Mouse (Mus musculus): ENCODE measurements at regions not wholly inside any gene's neighbourhood (a gene's known extent, or its start where the extent isn't known, plus 50 kb on each side); places are given as distances from the start of the nearest gene placed in this dataset.

DNA sequence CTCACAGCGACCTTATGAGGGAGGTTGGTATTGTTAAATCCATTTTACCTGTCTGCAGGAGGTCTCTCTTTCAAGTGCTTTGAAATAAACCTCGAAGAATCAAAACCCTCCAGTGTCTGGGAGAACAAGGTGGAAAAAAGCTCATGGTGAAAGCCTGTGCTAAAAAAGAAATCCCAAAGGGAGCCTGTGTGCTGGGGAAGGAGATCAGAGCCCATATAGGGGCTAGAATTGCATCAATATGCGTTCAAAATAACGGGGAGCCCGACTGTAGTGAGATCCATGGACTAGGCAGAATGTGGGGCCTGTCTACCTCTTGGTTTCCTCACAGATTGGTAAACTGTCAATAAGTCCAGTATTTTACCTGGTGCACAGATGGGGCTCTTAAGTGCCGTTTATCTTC, 113.6 kb upstream of the Ube2e3 start:
- Histone ChIP-seq H3K27ac (ENCODE audit: insufficient read depth, low read depth, low read length) (no peak overlapping the region), H3K36me3 (ENCODE audit: control insufficient read depth, insufficient read depth, low read length) (no peaks in the 10 kb centered on the region), H3K27me3 (ENCODE audit: control insufficient read depth, insufficient read depth, low read length) (no peaks in the 10 kb centered on the region), H3K4me1 (ENCODE audit: control insufficient read depth, insufficient read depth, insufficient read length, low read length) (no peaks in the 10 kb centered on the region), H3K4me3 (ENCODE audit: low read depth, low read length) (no peak overlapping the region)
- TF ChIP-seq POLR2A (IDR thresholded peaks at IDR 0.05; ENCODE audit: low read depth, low read length) (no peak), CTCF (IDR thresholded peaks at IDR 0.05; ENCODE audit: extremely low read depth, insufficient read length, insufficient replicate concordance, low read depth, low read length) (no peak)
- WGBS, result 78% methylated on average over 6 of the region's 6 CpGs

- Histone ChIP-seq H3K36me3 (ENCODE audit: control insufficient read depth, insufficient read depth, low read length) (no peaks in the 10 kb centered on the region), H3K4me3 (ENCODE audit: low read depth, low read length) (no peak overlapping the region), H3K4me1 (ENCODE audit: control insufficient read depth, insufficient read depth, insufficient read length, low read length) (no peaks in the 10 kb centered on the region), H3K27me3 (ENCODE audit: control insufficient read depth, insufficient read depth, low read length) (no peaks in the 10 kb centered on the region), H3K27ac (ENCODE audit: insufficient read depth, low read depth, low read length) (no peak overlapping the region)
- TF ChIP-seq CTCF (IDR thresholded peaks at IDR 0.05; ENCODE audit: extremely low read depth, insufficient read length, insufficient replicate concordance, low read depth, low read length) (no peak), POLR2A (IDR thresholded peaks at IDR 0.05; ENCODE audit: low read depth, low read length) (no peak)
- 78% methylated on average over 4 of the region's 4 CpGs for WGBS
Observed at GRCm38 (mm10) chr2:78753918-78754317, 114.0 kb upstream of the Ube2e3 start.

- no peak for TF ChIP-seq CTCF (IDR thresholded peaks at IDR 0.05; ENCODE audit: extremely low read depth, insufficient read length, insufficient replicate concordance, low read depth, low read length)
- TF ChIP-seq POLR2A (IDR thresholded peaks at IDR 0.05; ENCODE audit: low read depth, low read length), result no peak
- Histone ChIP-seq H3K36me3 (ENCODE audit: control insufficient read depth, insufficient read depth, low read length) (no peaks in the 10 kb centered on the region), H3K27ac (ENCODE audit: insufficient read depth, low read depth, low read length) (no peak overlapping the region), H3K27me3 (ENCODE audit: control insufficient read depth, insufficient read depth, low read length) (no peaks in the 10 kb centered on the region), H3K4me1 (ENCODE audit: control insufficient read depth, insufficient read depth, insufficient read length, low read length) (no peaks in the 10 kb centered on the region), H3K4me3 (ENCODE audit: low read depth, low read length) (no peak overlapping the region)
- WGBS, result 75% methylated on average over 6 of the region's 6 CpGs
Observed at GRCm38 (mm10) chr2:78730161-78730560, 137.8 kb upstream of the Ube2e3 start.

DNA sequence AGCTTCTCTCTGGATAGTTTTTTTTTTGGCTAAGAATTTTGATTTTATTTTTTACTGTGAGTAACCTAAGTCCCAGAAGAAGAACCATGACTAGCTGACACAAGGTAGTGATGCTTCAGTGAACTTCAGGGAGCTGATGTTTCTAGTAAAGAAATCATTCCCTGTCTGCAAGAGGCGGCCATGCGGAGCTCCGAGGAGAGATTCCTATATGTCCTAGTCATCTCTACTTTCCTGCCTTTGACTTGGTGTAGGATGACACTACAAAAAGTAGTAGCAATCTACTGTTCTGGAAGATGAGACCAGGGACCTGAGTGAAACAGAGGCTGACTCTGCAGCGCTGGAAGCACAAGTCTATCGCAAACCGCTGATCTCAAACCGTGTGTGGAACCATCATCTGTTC, 141.9 kb upstream of the Ube2e3 start:
- Histone ChIP-seq H3K4me3 (ENCODE audit: low read depth, low read length) (no peak overlapping the region), H3K4me1 (ENCODE audit: control insufficient read depth, insufficient read depth, insufficient read length, low read length) (no peaks in the 10 kb centered on the region), H3K36me3 (ENCODE audit: control insufficient read depth, insufficient read depth, low read length) (no peaks in the 10 kb centered on the region), H3K27ac (ENCODE audit: insufficient read depth, low read depth, low read length) (no peak overlapping the region), H3K27me3 (ENCODE audit: control insufficient read depth, insufficient read depth, low read length) (no peaks in the 10 kb centered on the region)
- TF ChIP-seq CTCF (IDR thresholded peaks at IDR 0.05; ENCODE audit: extremely low read depth, insufficient read length, insufficient replicate concordance, low read depth, low read length) (no peak), POLR2A (IDR thresholded peaks at IDR 0.05; ENCODE audit: low read depth, low read length) (no peak)
- 90% methylated on average over 7 of the region's 7 CpGs for WGBS

- no peaks in the 10 kb centered on the region for H3K36me3 ChIP-seq (ENCODE audit: control insufficient read depth, insufficient read depth, low read length)
- WGBS, result 49% methylated on average over 2 of the region's 2 CpGs
Observed at GRCm38 (mm10) chr2:78724416-78724815, 143.5 kb upstream of the Ube2e3 start.

GRCm38 (mm10) chr2:78723423-78723822, 144.5 kb upstream of the Ube2e3 start:
- no peak for TF ChIP-seq CTCF (IDR thresholded peaks at IDR 0.05; ENCODE audit: extremely low read depth, insufficient read length, insufficient replicate concordance, low read depth, low read length)
- no peak for TF ChIP-seq POLR2A (IDR thresholded peaks at IDR 0.05; ENCODE audit: low read depth, low read length)
- Histone ChIP-seq H3K27ac (ENCODE audit: insufficient read depth, low read depth, low read length) (no peak overlapping the region), H3K4me3 (ENCODE audit: low read depth, low read length) (no peak overlapping the region), H3K4me1 (ENCODE audit: control insufficient read depth, insufficient read depth, insufficient read length, low read length) (no peaks in the 10 kb centered on the region), H3K36me3 (ENCODE audit: control insufficient read depth, insufficient read depth, low read length) (no peaks in the 10 kb centered on the region), H3K27me3 (ENCODE audit: control insufficient read depth, insufficient read depth, low read length) (no peaks in the 10 kb centered on the region)
- 98% methylated on average over 3 of the region's 3 CpGs for WGBS

More at GRCm38 (mm10) chr2:78724416-78724815, 143.5 kb upstream of the Ube2e3 start:
- Histone ChIP-seq H3K4me1 (ENCODE audit: control insufficient read depth, insufficient read depth, insufficient read length, low read length) (no peaks in the 10 kb centered on the region), H3K27me3 (ENCODE audit: control insufficient read depth, insufficient read depth, low read length) (no peaks in the 10 kb centered on the region), H3K4me3 (ENCODE audit: low read depth, low read length) (no peak overlapping the region), H3K27ac (ENCODE audit: insufficient read depth, low read depth, low read length) (no peak overlapping the region)
- no peak for TF ChIP-seq POLR2A (IDR thresholded peaks at IDR 0.05; ENCODE audit: low read depth, low read length)
- no peak for TF ChIP-seq CTCF (IDR thresholded peaks at IDR 0.05; ENCODE audit: extremely low read depth, insufficient read length, insufficient replicate concordance, low read depth, low read length)

DNA sequence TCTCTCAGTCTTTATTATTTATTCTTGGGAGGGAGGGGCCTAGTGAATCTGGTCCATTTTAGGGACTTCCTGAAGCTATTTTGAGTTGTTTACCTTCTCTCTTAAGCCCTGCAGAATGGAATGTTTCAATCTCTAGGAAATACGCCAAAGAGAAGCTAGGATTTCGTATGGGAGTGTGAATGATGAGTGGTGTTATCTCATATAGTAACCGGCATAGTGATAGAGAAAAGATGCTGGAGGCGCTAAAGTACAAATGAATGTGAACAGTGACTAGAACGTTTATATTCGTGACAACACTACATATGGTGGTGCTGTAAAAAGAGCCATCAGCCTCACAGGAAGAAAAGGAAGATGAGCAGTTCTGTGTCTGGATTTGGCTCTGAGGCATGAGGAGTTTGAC, 145.2 kb upstream of the Ube2e3 start:
- no peak for TF ChIP-seq CTCF (IDR thresholded peaks at IDR 0.05; ENCODE audit: extremely low read depth, insufficient read length, insufficient replicate concordance, low read depth, low read length)
- Histone ChIP-seq H3K36me3 (ENCODE audit: control insufficient read depth, insufficient read depth, low read length) (no peaks in the 10 kb centered on the region), H3K4me3 (ENCODE audit: low read depth, low read length) (no peak overlapping the region), H3K27ac (ENCODE audit: insufficient read depth, low read depth, low read length) (no peak overlapping the region), H3K27me3 (ENCODE audit: control insufficient read depth, insufficient read depth, low read length) (no peaks in the 10 kb centered on the region), H3K4me1 (ENCODE audit: control insufficient read depth, insufficient read depth, insufficient read length, low read length) (no peaks in the 10 kb centered on the region)
- 75% methylated on average over 6 of the region's 6 CpGs for WGBS

- Histone ChIP-seq H3K4me1 (ENCODE audit: control insufficient read depth, insufficient read depth, insufficient read length, low read length) (no peaks in the 10 kb centered on the region), H3K4me3 (ENCODE audit: low read depth, low read length) (no peak overlapping the region), H3K27ac (ENCODE audit: insufficient read depth, low read depth, low read length) (no peak overlapping the region), H3K36me3 (ENCODE audit: control insufficient read depth, insufficient read depth, low read length) (no peaks in the 10 kb centered on the region), H3K27me3 (ENCODE audit: control insufficient read depth, insufficient read depth, low read length) (no peaks in the 10 kb centered on the region)
- WGBS, result 51% methylated on average over 1 of the region's 1 CpGs
- no peak for TF ChIP-seq POLR2A (IDR thresholded peaks at IDR 0.05; ENCODE audit: low read depth, low read length)
- no peak for TF ChIP-seq CTCF (IDR thresholded peaks at IDR 0.05; ENCODE audit: extremely low read depth, insufficient read length, insufficient replicate concordance, low read depth, low read length)
Observed at GRCm38 (mm10) chr2:78718550-78718949, 149.4 kb upstream of the Ube2e3 start.

Measured in small intestine, adult 2 months (tissue).